16 mouse cellular contexts compared by ENCODE assay signal in the genomic region with DNA sequence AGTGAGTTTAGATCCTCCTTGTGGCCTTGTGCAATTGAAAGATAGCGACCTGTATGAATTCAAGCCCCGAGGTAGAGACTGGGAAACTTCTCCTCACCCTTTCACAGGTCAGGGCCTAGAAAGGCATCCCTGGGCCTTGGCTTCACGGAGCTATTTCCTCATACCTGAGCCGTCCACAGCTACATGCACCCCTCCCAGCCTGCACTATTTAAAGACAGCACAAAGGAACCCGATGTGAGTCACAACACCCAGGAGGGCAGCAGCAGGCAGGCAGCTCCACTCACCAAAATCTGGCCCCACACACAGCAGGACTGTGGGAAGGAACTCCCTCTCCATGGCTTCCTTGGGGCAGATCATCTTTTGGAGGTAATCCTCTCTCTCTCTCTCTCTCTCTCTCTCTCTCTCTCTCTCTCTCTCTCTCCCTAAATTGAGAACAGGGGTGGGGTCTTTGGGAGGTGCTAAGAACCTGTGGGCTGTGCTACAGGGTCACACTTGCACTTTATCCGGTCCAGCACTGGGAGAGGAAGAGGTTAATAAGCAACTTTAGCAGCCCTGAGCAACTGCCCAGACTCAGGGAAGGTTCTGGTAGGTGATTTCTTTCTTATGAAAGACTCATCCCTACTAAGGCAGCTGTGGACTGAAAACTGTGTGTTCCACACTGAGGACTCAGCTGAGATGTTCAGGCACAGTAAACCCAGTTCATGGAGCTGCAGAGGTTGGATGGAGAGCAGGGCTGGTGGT. TPM values are rescaled to one million over a fixed set of nuclear protein-coding genes. Genes with fewer than 3 reads are reported as not detected.
DNase-seq lines count a peak whose midpoint lies in the region; ATAC-seq and TF ChIP-seq lines count a peak whose summit lies in the region.
"Had no signal": no experiment of that assay in that cellular context is flagged by ENCODE, and none has a peak within 500 bp of the region (broad histone marks: within the 10 kb centered on the region; RNA-seq: fewer than 3 reads in every experiment).

A gene (plus strand): TSS at position 235 of the 741 bp plus-strand sequence.

- H3K4me2 ChIP-seq in kidney, postnatal 0 days (ENCODE audit: low read length) = no peak within 1 kb of the TSS
- H3K4me2 ChIP-seq: liver, embryonic 12.5 days had no signal

- H3K27me3 ChIP-seq in heart, embryonic 10.5 days (ENCODE audit: insufficient read depth, poor library complexity, severe bottlenecking) = no peaks in the 10 kb centered on the region
- H3K27me3 ChIP-seq in kidney, postnatal 0 days (ENCODE audit: insufficient read depth, low read length) = no peaks in the 10 kb centered on the region
- no peaks in the 10 kb centered on the region for H3K27me3 ChIP-seq in limb, embryonic 10.5 days (ENCODE audit: low read depth, poor library complexity, severe bottlenecking)

- 0 out of 2 replicates have a peak, but pooled peaks have one; percentile 25 for ATAC-seq in kidney, postnatal 0 days (replicated peaks; ENCODE audit: low FRiP score, low read depth)
- ATAC-seq: inflammation-experienced regulatory T-cells, adult 6 months; liver, embryonic 12.5 days had no signal

- DNase-seq in heart, embryonic 10.5 days (ENCODE audit: low spot score) = no peak
- no peak for DNase-seq in heart, postnatal 4 days
- no peak for DNase-seq in kidney, postnatal 0 days (ENCODE audit: low spot score)
- no peak for DNase-seq in kidney, postnatal 25 days
- peak; percentile 11 for DNase-seq in Muller cell, postnatal 12 days (ENCODE audit: inconsistent ontology term)
- DNase-seq in limb, embryonic 10.5 days (ENCODE audit: low spot score) = no peak
- no peak for DNase-seq in gastrocnemius, adult 18-20 months (ENCODE audit: low spot score)
- DNase-seq in cerebellum, postnatal 36 days = no peak
- DNase-seq: cerebellum, adult 11 months; heart, adult 18-20 months; midbrain, embryonic 14.5 days; thymus, postnatal 36 days had no signal

- no peak for TF ChIP-seq CTCF in kidney, postnatal 0 days (IDR thresholded peaks at IDR 0.05; ENCODE audit: low read depth)

- H3K36me3 ChIP-seq in heart, embryonic 10.5 days = no peaks in the 10 kb centered on the region
- H3K36me3 ChIP-seq in kidney, postnatal 0 days (ENCODE audit: insufficient read depth, low read length) = no peaks in the 10 kb centered on the region
- no peaks in the 10 kb centered on the region for H3K36me3 ChIP-seq in limb, embryonic 10.5 days
- H3K36me3 ChIP-seq: liver, embryonic 12.5 days had no signal

- peaks cover 24% of the 10 kb centered on the region for H3K4me1 ChIP-seq in heart, embryonic 10.5 days
- no peaks in the 10 kb centered on the region for H3K4me1 ChIP-seq in kidney, postnatal 0 days (replicated peaks; ENCODE audit: insufficient read depth, low read length)
- H3K4me1 ChIP-seq in limb, embryonic 10.5 days = peaks cover 44% of the 10 kb centered on the region

- 30% methylated on average over 6 of the region's 6 CpGs for WGBS in heart, embryonic 10.5 days
- 43% methylated on average over 6 of the region's 6 CpGs for WGBS in kidney, postnatal 0 days
- 61% methylated on average over 6 of the region's 6 CpGs for WGBS in limb, embryonic 10.5 days

- H3K9ac ChIP-seq in kidney, postnatal 0 days (ENCODE audit: low read depth, low read length) = 0 out of 2 replicates have a peak within 1 kb of the TSS, but pooled peaks have one; percentile 6
- H3K9ac ChIP-seq: liver, embryonic 12.5 days had no signal

- H3K4me3 ChIP-seq in heart, embryonic 10.5 days = no peak within 1 kb of the TSS
- no peak within 1 kb of the TSS for H3K4me3 ChIP-seq in kidney, postnatal 0 days (replicated peaks; ENCODE audit: low read depth, low read length)
- H3K4me3 ChIP-seq in limb, embryonic 10.5 days = no peak within 1 kb of the TSS
- H3K4me3 ChIP-seq: liver, embryonic 12.5 days had no signal

- peak within 1 kb of the TSS; percentile 19 for H3K27ac ChIP-seq in heart, embryonic 10.5 days
- no peak within 1 kb of the TSS for H3K27ac ChIP-seq in kidney, postnatal 0 days
- H3K27ac ChIP-seq in limb, embryonic 10.5 days = peak within 1 kb of the TSS; percentile 21; the same call in 1 of the 2 replicates
- H3K27ac ChIP-seq: liver, embryonic 12.5 days had no signal

- H3K9me3 ChIP-seq in heart, embryonic 10.5 days = no peaks in the 10 kb centered on the region
- H3K9me3 ChIP-seq in kidney, postnatal 0 days (replicated peaks; ENCODE audit: low read length) = no peaks in the 10 kb centered on the region
- no peaks in the 10 kb centered on the region for H3K9me3 ChIP-seq in limb, embryonic 10.5 days (replicated peaks)
- H3K9me3 ChIP-seq: liver, embryonic 12.5 days had no signal

RNA-seq across cellular contexts. Expression of the gene that starts here (rescaled TPM):
- polyA plus RNA-seq in heart, embryonic 10.5 days (2016; fragmentation: Nextera tagmentation; extraction: Ambion mirVana) = 0.05 TPM in 2 replicates
- under 1 TPM; 0.63 to 0.95 TPM for total RNA-seq in heart, postnatal 4 days (2021)
- 0.46 and 0.55 TPM in 2 replicates for polyA plus RNA-seq in kidney, postnatal 0 days (2015; fragmentation: Nextera tagmentation; extraction: Ambion mirVana)
- not detected in 2 replicates for polyA plus RNA-seq in limb, embryonic 10.5 days (2016; fragmentation: Nextera tagmentation; extraction: Ambion mirVana)
- total RNA-seq in gastrocnemius, adult 18-20 months (2021) = under 1 TPM in 1 of 2 experiments, not detected in 1; 0.25 TPM
- total RNA-seq: layer of hippocampus, postnatal 14 days; MEL had no signal
- polyA plus RNA-seq: inflammation-experienced regulatory T-cells, adult 6 months; liver, embryonic 12.5 days; midbrain, embryonic 14.5 days had no signal

Comparison
In these comparisons a context has a peak if more than half of its experiments do, and no peak if none do; other contexts are left out.
1. Peak in ATAC-seq and H3K9ac ChIP-seq in kidney, postnatal 0 days; RNA of the gene not detected or under 1 TPM.